Mouse (Mus musculus): ENCODE measurements at regions not wholly inside any gene's neighbourhood (a gene's known extent, or its start where the extent isn't known, plus 50 kb on each side); places are given as distances from the start of the nearest gene placed in this dataset.

DNA sequence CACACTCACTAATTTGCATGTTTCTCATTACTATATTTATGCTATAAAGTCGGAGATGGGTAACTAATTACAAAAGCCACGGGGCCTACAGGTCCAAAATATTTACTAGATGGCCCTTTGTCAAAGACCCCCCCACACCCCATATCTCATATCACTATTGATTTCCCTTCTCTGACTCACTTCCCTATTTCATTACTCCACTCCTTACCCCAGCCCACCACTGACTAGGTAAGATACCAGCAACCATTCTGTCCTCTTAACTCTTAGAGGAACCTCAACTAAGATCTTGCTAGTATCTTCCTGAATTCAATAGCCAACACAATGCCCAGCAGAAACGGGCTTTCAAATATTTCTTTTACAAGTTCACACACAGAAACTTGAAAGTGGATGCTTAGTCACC is 187.1 kb upstream of the Cpeb2 start:
- 54% methylated on average over 3 of the region's 3 CpGs for WGBS
- Histone ChIP-seq H3K27me3 (ENCODE audit: control insufficient read depth, insufficient read depth, low read length) (no peaks in the 10 kb centered on the region), H3K4me3 (ENCODE audit: extremely low read depth, insufficient read depth, insufficient read length) (no peak overlapping the region), H3K36me3 (ENCODE audit: control insufficient read depth, insufficient read depth, low read length) (no peaks in the 10 kb centered on the region), H3K4me1 (ENCODE audit: control insufficient read depth, insufficient read depth, insufficient read length) (no peaks in the 10 kb centered on the region), H3K27ac (ENCODE audit: insufficient read depth, low read length) (no peak overlapping the region)
- TF ChIP-seq POLR2A (IDR thresholded peaks at IDR 0.05; ENCODE audit: low read depth, low read length) (no peak), CTCF (IDR thresholded peaks at IDR 0.05; ENCODE audit: extremely low read depth, insufficient read depth, insufficient read length, insufficient replicate concordance) (no peak)
- DNase-seq (ENCODE audit: low read depth in 1 of 2, low spot score in 2 of 2) = no peak

DNA sequence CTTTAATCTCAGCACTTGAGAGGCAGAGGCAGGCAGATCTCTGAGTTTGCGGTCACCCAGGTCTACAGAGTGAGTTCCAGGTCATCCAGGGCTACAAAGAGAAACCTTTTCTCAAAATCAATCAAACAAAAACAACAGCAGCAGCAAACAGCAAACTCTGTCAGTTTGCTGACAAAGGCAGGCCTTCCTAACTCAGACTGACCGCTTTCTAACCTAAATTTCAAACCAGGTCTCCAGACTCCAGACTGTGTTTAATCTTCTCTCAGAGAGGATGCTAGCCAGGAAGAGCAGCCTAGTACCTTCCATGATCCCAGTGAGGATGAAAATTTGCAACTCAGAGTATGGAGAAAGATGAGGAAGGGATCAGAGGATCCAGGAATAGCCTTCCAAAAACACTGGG is 185.7 kb upstream of the Cpeb2 start:
- H3K27me3 ChIP-seq (ENCODE audit: control insufficient read depth, insufficient read depth, low read length) = no peaks in the 10 kb centered on the region
- H3K36me3 ChIP-seq (ENCODE audit: control insufficient read depth, insufficient read depth, low read length) = no peaks in the 10 kb centered on the region
- TF ChIP-seq POLR2A (IDR thresholded peaks at IDR 0.05; ENCODE audit: low read depth, low read length) (no peak), CTCF (IDR thresholded peaks at IDR 0.05; ENCODE audit: extremely low read depth, insufficient read depth, insufficient read length, insufficient replicate concordance) (no peak)
- no peak overlapping the region for H3K27ac ChIP-seq (ENCODE audit: insufficient read depth, low read length)
- WGBS = 92% methylated on average over 2 of the region's 2 CpGs
- no peak overlapping the region for H3K4me3 ChIP-seq (ENCODE audit: extremely low read depth, insufficient read depth, insufficient read length)
- no peaks in the 10 kb centered on the region for H3K4me1 ChIP-seq (ENCODE audit: control insufficient read depth, insufficient read depth, insufficient read length)
- DNase-seq (ENCODE audit: low read depth in 1 of 2, low spot score in 2 of 2) = no peak

DNA sequence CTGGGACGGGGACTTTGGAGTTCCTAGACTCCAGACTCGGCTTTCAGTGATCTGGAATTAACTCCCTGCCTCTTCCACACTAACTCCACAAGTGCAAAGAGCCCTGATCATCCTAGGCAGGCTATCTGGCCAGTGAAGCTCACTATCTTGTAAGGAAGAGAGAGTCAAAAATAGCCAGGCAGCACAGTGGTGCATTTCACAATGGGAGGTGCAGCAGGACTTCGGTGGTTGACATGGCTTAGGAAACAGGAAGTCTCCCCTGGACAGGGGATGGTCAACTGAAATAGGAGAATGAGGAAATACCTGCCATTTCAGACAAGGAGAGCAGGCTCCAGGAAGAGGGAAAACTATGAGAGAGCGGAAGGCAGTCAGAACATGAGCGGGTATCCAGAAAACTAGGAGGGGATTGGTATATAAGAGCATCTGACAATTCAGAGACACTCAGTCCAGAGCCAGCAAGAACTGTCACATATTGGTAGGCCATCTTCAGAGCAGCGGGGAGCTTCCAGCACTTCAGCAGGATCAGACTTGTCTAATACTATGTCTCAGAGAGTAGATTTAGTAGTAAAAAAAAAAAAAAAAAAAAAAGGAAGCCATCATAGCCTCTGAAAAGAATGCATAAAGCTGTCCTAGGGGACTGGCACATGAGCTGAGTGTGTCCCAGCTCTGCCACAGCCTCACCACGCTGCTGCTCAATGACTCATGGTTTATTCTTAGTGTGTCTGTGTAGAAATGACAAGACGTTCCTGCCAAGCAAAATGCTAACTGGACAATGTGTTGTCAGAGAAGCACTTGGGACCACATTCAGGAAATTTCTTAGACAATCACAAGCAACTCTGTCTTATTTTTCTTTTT is 184.5 kb upstream of the Cpeb2 start:
- no peak overlapping the region for H3K4me3 ChIP-seq (ENCODE audit: extremely low read depth, insufficient read depth, insufficient read length)
- whole genome bisulfite sequencing = 62% methylated on average over 8 of the region's 8 CpGs
- no peaks in the 10 kb centered on the region for H3K36me3 ChIP-seq (ENCODE audit: control insufficient read depth, insufficient read depth, low read length)
- TF ChIP-seq POLR2A (IDR thresholded peaks at IDR 0.05; ENCODE audit: low read depth, low read length) = no peak
- no peak for TF ChIP-seq CTCF (IDR thresholded peaks at IDR 0.05; ENCODE audit: extremely low read depth, insufficient read depth, insufficient read length, insufficient replicate concordance)
- no peak for DNase-seq (ENCODE audit: low read depth in 1 of 2, low spot score in 2 of 2)
- no peaks in the 10 kb centered on the region for H3K4me1 ChIP-seq (ENCODE audit: control insufficient read depth, insufficient read depth, insufficient read length)
- no peak overlapping the region for H3K27ac ChIP-seq (ENCODE audit: insufficient read depth, low read length)
- no peaks in the 10 kb centered on the region for H3K27me3 ChIP-seq (ENCODE audit: control insufficient read depth, insufficient read depth, low read length)

DNA sequence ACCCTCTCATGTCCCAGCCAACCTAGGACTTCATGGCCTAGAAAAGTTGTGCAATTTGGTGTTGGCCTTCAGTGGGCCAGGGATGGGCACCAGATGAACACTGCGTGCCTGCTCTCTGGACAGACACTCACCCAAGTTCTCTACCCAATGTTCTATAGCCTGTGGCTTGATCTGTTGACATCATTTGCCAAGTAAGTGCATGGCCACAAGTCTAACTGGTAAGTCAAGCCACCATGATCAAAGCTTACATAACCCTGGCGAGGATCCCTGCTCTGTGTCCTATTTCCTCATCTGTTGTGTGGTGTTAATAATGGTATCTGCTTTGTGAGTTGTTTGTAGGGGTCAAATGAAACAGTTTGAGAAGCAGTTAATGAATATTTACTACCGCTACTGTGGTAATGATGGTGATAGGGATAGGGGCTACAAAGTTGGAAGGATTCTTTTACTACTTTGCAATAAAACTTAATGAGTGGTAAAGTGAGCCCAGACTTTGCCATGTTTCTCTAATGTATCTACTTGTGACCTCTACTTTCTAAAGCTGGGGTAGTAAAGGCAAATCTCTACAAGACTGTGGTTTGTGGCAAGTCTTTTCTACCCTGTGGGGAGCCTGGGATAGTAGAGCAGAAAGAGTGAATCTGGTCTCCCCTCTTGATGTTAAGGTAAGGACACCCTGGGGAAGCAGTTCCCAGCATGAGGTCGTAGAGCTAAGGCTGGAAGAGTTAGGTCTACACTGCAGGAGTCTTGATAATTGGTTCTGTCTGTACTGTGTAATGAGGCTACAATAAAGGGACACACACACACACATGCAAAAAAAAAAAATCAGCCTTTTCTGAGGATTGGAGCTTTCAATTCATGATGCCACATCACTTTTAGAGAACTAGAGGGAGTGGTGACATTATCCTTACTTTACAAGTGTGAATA is 183.3 kb upstream of the Cpeb2 start:
- Histone ChIP-seq H3K27me3 (ENCODE audit: control insufficient read depth, insufficient read depth, low read length) (no peaks in the 10 kb centered on the region), H3K36me3 (ENCODE audit: control insufficient read depth, insufficient read depth, low read length) (no peaks in the 10 kb centered on the region), H3K4me3 (ENCODE audit: extremely low read depth, insufficient read depth, insufficient read length) (no peak overlapping the region), H3K27ac (ENCODE audit: insufficient read depth, low read length) (no peak overlapping the region), H3K4me1 (ENCODE audit: control insufficient read depth, insufficient read depth, insufficient read length) (no peaks in the 10 kb centered on the region)
- WGBS = 93% methylated on average over 4 of the region's 4 CpGs
- DNase-seq (ENCODE audit: low read depth in 1 of 2, low spot score in 2 of 2) = no peak
- TF ChIP-seq CTCF (IDR thresholded peaks at IDR 0.05; ENCODE audit: extremely low read depth, insufficient read depth, insufficient read length, insufficient replicate concordance) (no peak), POLR2A (IDR thresholded peaks at IDR 0.05; ENCODE audit: low read depth, low read length) (no peak)

DNA sequence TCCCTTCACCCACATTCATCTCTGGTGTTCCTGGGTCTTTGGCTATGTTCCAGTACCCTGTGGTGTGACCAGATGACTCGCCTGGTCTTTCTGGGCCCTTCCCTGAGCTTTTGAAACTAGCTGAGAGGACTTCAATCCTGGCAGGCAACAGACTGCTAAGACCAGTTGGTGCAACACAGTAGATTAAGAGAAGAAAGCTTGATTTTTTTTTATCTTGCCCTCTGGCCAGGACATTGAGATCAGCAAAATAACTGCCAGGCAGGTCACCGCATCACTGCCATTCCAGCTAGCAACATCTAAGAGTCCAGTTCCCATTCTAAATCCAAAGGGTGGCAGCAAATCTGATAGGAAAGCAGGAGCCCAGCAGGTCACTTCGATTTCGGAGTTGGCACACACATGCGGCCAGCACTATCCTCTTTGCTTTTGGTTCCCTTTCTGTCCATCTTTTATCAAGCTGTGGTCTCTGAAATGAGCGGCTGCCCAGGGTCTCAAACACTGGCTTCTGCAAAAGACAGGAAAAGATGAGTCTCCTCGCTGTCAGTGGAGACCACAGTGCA is 181.9 kb upstream of the Cpeb2 start:
- Histone ChIP-seq H3K36me3 (ENCODE audit: control insufficient read depth, insufficient read depth, low read length) (no peaks in the 10 kb centered on the region), H3K27me3 (ENCODE audit: control insufficient read depth, insufficient read depth, low read length) (no peaks in the 10 kb centered on the region), H3K4me3 (ENCODE audit: extremely low read depth, insufficient read depth, insufficient read length) (no peak overlapping the region), H3K4me1 (ENCODE audit: control insufficient read depth, insufficient read depth, insufficient read length) (no peaks in the 10 kb centered on the region), H3K27ac (ENCODE audit: insufficient read depth, low read length) (no peak overlapping the region)
- WGBS = 72% methylated on average over 7 of the region's 7 CpGs
- DNase-seq (ENCODE audit: low read depth in 1 of 2, low spot score in 2 of 2) = no peak
- TF ChIP-seq CTCF (IDR thresholded peaks at IDR 0.05; ENCODE audit: extremely low read depth, insufficient read depth, insufficient read length, insufficient replicate concordance) (no peak), POLR2A (IDR thresholded peaks at IDR 0.05; ENCODE audit: low read depth, low read length) (no peak)

DNA sequence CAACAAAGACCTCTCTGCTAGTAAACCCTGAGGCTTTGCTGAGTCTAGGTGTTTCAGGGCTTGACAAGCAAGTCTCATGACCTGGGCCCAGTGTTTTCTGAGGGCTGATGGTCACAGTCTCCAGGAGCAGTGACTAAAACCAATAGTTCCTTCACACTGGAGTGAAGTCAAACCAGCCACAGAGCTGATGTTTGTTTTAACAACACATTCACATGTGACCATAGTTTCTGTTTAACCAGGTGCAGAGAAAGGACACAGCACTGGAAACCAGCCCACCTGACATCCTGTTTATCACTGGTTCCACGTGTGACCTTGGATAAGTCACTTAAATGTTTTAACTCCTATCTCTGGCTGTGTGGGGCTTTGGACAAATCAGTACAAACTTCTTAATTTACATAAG is 180.3 kb upstream of the Cpeb2 start:
- 30% methylated on average over 1 of the region's 1 CpGs for WGBS
- H3K27me3 ChIP-seq (ENCODE audit: control insufficient read depth, insufficient read depth, low read length) = no peaks in the 10 kb centered on the region
- DNase-seq (ENCODE audit: low read depth in 1 of 2, low spot score in 2 of 2) = no peak
- H3K4me3 ChIP-seq (ENCODE audit: extremely low read depth, insufficient read depth, insufficient read length) = no peak overlapping the region
- H3K36me3 ChIP-seq (ENCODE audit: control insufficient read depth, insufficient read depth, low read length) = no peaks in the 10 kb centered on the region
- no peak overlapping the region for H3K27ac ChIP-seq (ENCODE audit: insufficient read depth, low read length)
- no peaks in the 10 kb centered on the region for H3K4me1 ChIP-seq (ENCODE audit: control insufficient read depth, insufficient read depth, insufficient read length)
- no peak for TF ChIP-seq POLR2A (IDR thresholded peaks at IDR 0.05; ENCODE audit: low read depth, low read length)
